Mouse (Mus musculus): ENCODE results near the gene Abcc5.

DNA sequence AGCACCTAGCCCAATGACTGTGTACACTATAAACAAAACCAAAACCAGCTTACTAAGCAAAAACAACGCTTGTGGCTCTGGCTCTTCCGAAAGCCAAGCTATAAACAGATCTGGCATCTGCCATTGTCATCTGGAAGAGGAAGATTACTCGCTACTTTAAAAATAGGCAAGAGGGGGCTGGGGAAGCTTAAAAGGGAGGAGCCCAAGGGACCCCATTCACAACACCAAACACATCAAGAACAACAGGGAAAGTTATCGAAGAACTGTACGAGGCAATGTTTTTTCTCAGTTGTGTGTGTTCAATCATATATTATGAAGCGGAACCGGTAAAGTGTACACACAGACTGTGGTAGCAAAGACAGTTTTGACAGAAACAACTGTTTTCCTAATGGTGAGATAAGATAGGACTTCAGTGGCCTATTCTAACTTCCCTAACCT is 1.9 kb downstream of the Abcc5 start:
- no peak for TF ChIP-seq CTCF (IDR thresholded peaks at IDR 0.05; ENCODE audit: insufficient read depth, low read length)
- TF ChIP-seq POLR2A (IDR thresholded peaks at IDR 0.05; ENCODE audit: borderline replicate concordance, extremely low read depth, low read depth, low read length), result no peak

Measured in lung, adult 2 months (tissue).